Comparison of ENCODE assay signal across 18 mouse cellular contexts in the genomic region with DNA sequence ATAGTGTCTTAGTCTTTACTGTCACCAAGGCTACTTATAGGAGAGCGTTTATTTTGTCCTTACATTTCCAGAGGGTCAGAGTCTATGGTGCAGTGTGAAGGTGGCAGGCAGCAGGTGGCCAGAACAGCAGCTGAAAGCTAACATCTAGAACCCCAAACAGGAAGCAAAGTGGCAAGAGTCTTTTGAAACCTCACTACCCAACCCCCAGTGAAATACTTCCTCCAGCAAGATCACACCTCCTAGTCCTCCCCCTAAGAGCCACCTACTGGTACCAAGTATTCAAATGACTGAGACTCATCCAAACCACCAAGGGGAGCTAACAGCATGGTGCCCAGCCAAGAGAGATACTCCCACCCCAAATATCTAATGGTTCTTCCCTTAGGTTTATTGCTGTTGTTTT. TPM values are rescaled to one million over a fixed set of nuclear protein-coding genes. Genes with fewer than 3 reads are reported as not detected.
"Had no signal": no experiment of that assay in that cellular context is flagged by ENCODE, and none has a peak within 500 bp of the region (broad histone marks: within the 10 kb centered on the region; RNA-seq: fewer than 3 reads in every experiment).

No protein-coding gene starts in this region.

- H3K9ac ChIP-seq: limb, embryonic 12.5 days; liver, embryonic 14.5 days; midbrain, embryonic 12.5 days; neural tube, embryonic 13.5 days had no signal

- H3K27me3 ChIP-seq: limb, embryonic 12.5 days; midbrain, embryonic 12.5 days; neural tube, embryonic 13.5 days had no signal

- H3K9me3 ChIP-seq: neural tube, embryonic 13.5 days had no signal

- DNase-seq: kidney, adult 8-10 months; kidney, postnatal 25 days; layer of hippocampus, adult 9-11 months; layer of hippocampus, postnatal 36 days; lung, adult 2 months; lung, postnatal 4 days; right cerebral cortex, adult 18-20 months; thymus, postnatal 25 days had no signal

- H3K4me3 ChIP-seq: limb, embryonic 12.5 days; midbrain, embryonic 12.5 days; neural tube, embryonic 13.5 days had no signal

- H3K4me2 ChIP-seq: limb, embryonic 12.5 days; midbrain, embryonic 12.5 days had no signal

- H3K36me3 ChIP-seq: limb, embryonic 12.5 days; midbrain, embryonic 12.5 days; neural tube, embryonic 13.5 days had no signal

- H3K4me1 ChIP-seq: limb, embryonic 12.5 days; midbrain, embryonic 12.5 days had no signal

- H3K27ac ChIP-seq: limb, embryonic 12.5 days; liver, embryonic 14.5 days; midbrain, embryonic 12.5 days; neural tube, embryonic 13.5 days; stomach, postnatal 0 days had no signal

- ATAC-seq: intestine, embryonic 16.5 days; lung, postnatal 0 days; midbrain, embryonic 16.5 days had no signal

RNA-seq across cellular contexts. Expression of a gene that starts 36.8 kb away (rescaled TPM):
- total RNA-seq: liver, adult 2 months; megakaryocyte-erythroid progenitor cell, adult 5-6 weeks had no signal
- polyA plus RNA-seq: liver, adult 2 months; liver, embryonic 14.5 days had no signal
